Mouse (Mus musculus): ENCODE results near the gene Syne4. TPM values are rescaled to one million over a fixed set of nuclear protein-coding genes. Genes with fewer than 3 reads are reported as not detected.

The Syne4 gene
- total RNA-seq, 2 experiments from 2014 or later: 6.3 TPM; not detected in 1

- ATAC-seq (replicated peaks; ENCODE audit: poor library complexity, severe bottlenecking): no peak
Observed at GRCm38 (mm10) chr7:30294296-30294695, 20.3 kb upstream of the Syne4 start.

GRCm38 (mm10) chr7:30295103-30295502, 19.5 kb upstream of the Syne4 start:
- no peak for ATAC-seq (replicated peaks; ENCODE audit: poor library complexity, severe bottlenecking)

GRCm38 (mm10) chr7:30296816-30297215, 17.8 kb upstream of the Syne4 start:
- ATAC-seq (replicated peaks; ENCODE audit: poor library complexity, severe bottlenecking): no peak

GRCm38 (mm10) chr7:30297266-30297665, 17.3 kb upstream of the Syne4 start:
- ATAC-seq (replicated peaks; ENCODE audit: poor library complexity, severe bottlenecking): no peak

GRCm38 (mm10) chr7:30300914-30301313, 13.7 kb upstream of the Syne4 start:
- peak; percentile 71 for ATAC-seq (replicated peaks; ENCODE audit: poor library complexity, severe bottlenecking)

- ATAC-seq (replicated peaks; ENCODE audit: poor library complexity, severe bottlenecking): no peak
Observed at GRCm38 (mm10) chr7:30306083-30306779, 8.4 kb upstream of the Syne4 start.

- ATAC-seq (replicated peaks; ENCODE audit: poor library complexity, severe bottlenecking): peak; percentile 99
Observed at GRCm38 (mm10) chr7:30308076-30309005, 6.3 kb upstream of the Syne4 start, which contains the start of gene Alkbh6. Gene Alkbh6, plus strand, starts transcription at chr7:30308717.

GRCm38 (mm10) chr7:30309395-30310129, 5.0 kb upstream of the Syne4 start:
- ATAC-seq (replicated peaks; ENCODE audit: poor library complexity, severe bottlenecking): no peak

GRCm38 (mm10) chr7:30310136-30310535, 4.5 kb upstream of the Syne4 start:
- ATAC-seq (replicated peaks; ENCODE audit: poor library complexity, severe bottlenecking): no peak

GRCm38 (mm10) chr7:30313666-30314320, 814 bp upstream of the Syne4 start:
- no peak for ATAC-seq (replicated peaks; ENCODE audit: poor library complexity, severe bottlenecking)

GRCm38 (mm10) chr7:30315559-30316529, 1.2 kb downstream of the Syne4 start:
- no peak for ATAC-seq (replicated peaks; ENCODE audit: poor library complexity, severe bottlenecking)

GRCm38 (mm10) chr7:30318142-30318541, 3.5 kb downstream of the Syne4 start:
- no peak for ATAC-seq (replicated peaks; ENCODE audit: poor library complexity, severe bottlenecking)

GRCm38 (mm10) chr7:30320946-30321345, 6.3 kb downstream of the Syne4 start:
- ATAC-seq (replicated peaks; ENCODE audit: poor library complexity, severe bottlenecking): no peak

GRCm38 (mm10) chr7:30321539-30322284, 7.1 kb downstream of the Syne4 start, which contains the start of gene E130208F15Rik:
Gene E130208F15Rik, plus strand, starts transcription at chr7:30321740.
- peak; percentile 42 for ATAC-seq (replicated peaks; ENCODE audit: poor library complexity, severe bottlenecking)

- peak; percentile 90 for ATAC-seq (replicated peaks; ENCODE audit: poor library complexity, severe bottlenecking)
Observed at GRCm38 (mm10) chr7:30322285-30322667, 7.7 kb downstream of the Syne4 start.

GRCm38 (mm10) chr7:30322865-30323264, 8.3 kb downstream of the Syne4 start:
- ATAC-seq (replicated peaks; ENCODE audit: poor library complexity, severe bottlenecking): no peak

GRCm38 (mm10) chr7:30323795-30324194, 9.2 kb downstream of the Syne4 start, which contains the start of gene Sdhaf1:
Gene Sdhaf1, minus strand, starts transcription at chr7:30323895.
- ATAC-seq (replicated peaks; ENCODE audit: poor library complexity, severe bottlenecking): no peak

GRCm38 (mm10) chr7:30324300-30324944, 9.8 kb downstream of the Syne4 start:
- no peak for ATAC-seq (replicated peaks; ENCODE audit: poor library complexity, severe bottlenecking)
